Mouse (Mus musculus): ENCODE measurements around the gene Fkbp8. TPM values are rescaled to one million over a fixed set of nuclear protein-coding genes. Genes with fewer than 3 reads are reported as not detected.
A peak's percentile ranks its signal among the peaks of the same experiment; 100 is the strongest.

Fkbp8 gene
- polyA plus RNA-seq, 1 experiment = 320 TPM

DNA sequence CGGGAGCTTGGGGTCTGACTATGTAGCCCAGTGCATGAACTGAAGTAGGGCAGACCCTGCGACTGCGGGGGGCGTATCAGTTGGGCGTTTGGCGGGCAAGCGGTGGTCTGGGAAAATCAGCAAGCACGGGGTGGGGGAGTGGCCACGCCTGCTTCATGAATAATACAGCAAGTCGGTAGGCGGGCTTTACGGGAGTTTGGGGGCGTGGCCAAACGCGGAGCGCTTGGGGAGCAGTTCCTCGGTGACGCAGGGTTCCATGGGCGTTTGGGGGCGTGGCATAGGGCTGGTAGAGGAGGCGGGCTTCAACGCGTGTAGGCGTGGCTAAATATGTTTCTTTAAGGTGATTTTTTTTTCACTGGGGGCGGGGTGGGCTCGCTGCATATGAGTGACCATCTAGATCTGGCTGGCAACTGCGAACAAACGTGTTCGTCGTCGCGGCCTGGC, 11.1 kb downstream of the Fkbp8 start:
- H3K27me3 ChIP-seq (replicated peaks; ENCODE audit: control insufficient read depth, insufficient read depth, low read length) = no peaks in the 10 kb centered on the region
- peak; percentile 99 for DNase-seq
- H3K4me3 ChIP-seq (ENCODE audit: insufficient read depth, low read depth, low read length) = peak overlapping the region; percentile 64
- H3K36me3 ChIP-seq (ENCODE audit: control insufficient read depth, insufficient read depth, low read length) = no peaks in the 10 kb centered on the region
- peaks cover 15% of the 10 kb centered on the region; the same call in 1 of the 2 replicates for H3K4me1 ChIP-seq (ENCODE audit: control insufficient read depth, insufficient read depth, low read length)
- TF ChIP-seq CTCF (conservative IDR thresholded peaks at IDR 0.05; ENCODE audit: insufficient read depth, insufficient read length, low read depth, low read length) (no peak), POLR2A (IDR thresholded peaks at IDR 0.05; ENCODE audit: low read depth, low read length) (no peak)
- WGBS = under 1% methylated on average over 32 of the region's 32 CpGs
- peak overlapping the region; percentile 91 for H3K27ac ChIP-seq (ENCODE audit: insufficient read depth, low read depth, low read length)

DNA sequence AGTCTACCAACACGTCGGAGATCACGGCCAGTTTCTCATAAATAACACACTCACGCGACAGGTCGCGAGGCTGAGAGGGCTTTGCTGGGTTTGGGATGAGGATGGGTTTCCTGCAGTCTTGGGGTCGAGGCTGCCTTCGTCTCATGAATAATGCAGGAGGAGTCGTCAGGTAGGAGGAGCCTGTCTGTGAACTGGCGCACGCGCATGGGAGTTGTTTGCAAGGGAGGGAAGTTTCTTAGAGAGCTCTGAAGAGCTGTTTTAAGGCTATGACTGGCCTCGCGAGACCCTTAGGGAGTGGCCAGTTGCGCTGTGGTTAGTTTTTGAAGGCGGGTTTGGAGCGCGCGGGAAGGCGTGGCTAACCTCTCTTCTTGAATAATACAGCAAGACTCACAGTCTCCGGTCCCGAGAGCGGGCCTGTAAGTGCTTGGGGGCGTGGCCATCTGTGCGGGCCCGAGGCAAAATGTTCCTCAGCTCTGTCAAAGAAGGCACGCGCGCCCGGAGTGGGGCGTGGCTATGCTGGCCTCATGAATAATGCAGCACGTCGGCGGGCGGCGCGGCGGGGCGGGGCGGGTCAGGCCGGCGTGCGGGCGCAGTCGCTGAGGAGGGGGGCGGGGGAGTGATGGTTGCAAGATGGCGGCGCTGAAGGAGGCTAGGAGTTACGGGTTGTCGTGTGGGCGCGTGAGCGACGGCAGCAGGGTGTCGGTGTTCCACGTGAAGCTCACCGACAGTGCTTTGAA, 11.7 kb downstream of the Fkbp8 start, which contains the start of gene Ell:
Gene Ell (plus strand): TSS at position 381 of the 737 bp plus-strand sequence.
- no peaks in the 10 kb centered on the region for H3K36me3 ChIP-seq (ENCODE audit: control insufficient read depth, insufficient read depth, low read length)
- H3K27ac ChIP-seq (ENCODE audit: insufficient read depth, low read depth, low read length) = peak within 1 kb of the TSS; percentile 91
- DNase-seq = peak; percentile 100
- WGBS = under 1% methylated on average over 57 of the region's 58 CpGs
- H3K4me1 ChIP-seq (ENCODE audit: control insufficient read depth, insufficient read depth, low read length) = peaks cover 19% of the 10 kb centered on the region; the same call in 1 of the 2 replicates
- no peaks in the 10 kb centered on the region for H3K27me3 ChIP-seq (replicated peaks; ENCODE audit: control insufficient read depth, insufficient read depth, low read length)
- peak within 1 kb of the TSS; percentile 79 for H3K4me3 ChIP-seq (ENCODE audit: insufficient read depth, low read depth, low read length)
- TF ChIP-seq CTCF (conservative IDR thresholded peaks at IDR 0.05; ENCODE audit: insufficient read depth, insufficient read length, low read depth, low read length) (0 out of 2 replicates have a peak, but pooled peaks have one; percentile 0), POLR2A (IDR thresholded peaks at IDR 0.05; ENCODE audit: low read depth, low read length) (peak; percentile 47)

- H3K4me1 ChIP-seq (ENCODE audit: control insufficient read depth, insufficient read depth, low read length) = peaks cover 21% of the 10 kb centered on the region; the same call in 1 of the 2 replicates
- H3K27me3 ChIP-seq (replicated peaks; ENCODE audit: control insufficient read depth, insufficient read depth, low read length) = no peaks in the 10 kb centered on the region
- peak overlapping the region; percentile 79 for H3K4me3 ChIP-seq (ENCODE audit: insufficient read depth, low read depth, low read length)
- H3K36me3 ChIP-seq (ENCODE audit: control insufficient read depth, insufficient read depth, low read length) = no peaks in the 10 kb centered on the region
- TF ChIP-seq POLR2A (IDR thresholded peaks at IDR 0.05; ENCODE audit: low read depth, low read length) (no peak), CTCF (conservative IDR thresholded peaks at IDR 0.05; ENCODE audit: insufficient read depth, insufficient read length, low read depth, low read length) (no peak)
- 2% methylated on average over 4 of the region's 4 CpGs for WGBS
- H3K27ac ChIP-seq (ENCODE audit: insufficient read depth, low read depth, low read length) = peak overlapping the region; percentile 77
- no peak for DNase-seq
Observed at GRCm38 (mm10) chr8:70540013-70540506, 12.5 kb downstream of the Fkbp8 start.

DNA sequence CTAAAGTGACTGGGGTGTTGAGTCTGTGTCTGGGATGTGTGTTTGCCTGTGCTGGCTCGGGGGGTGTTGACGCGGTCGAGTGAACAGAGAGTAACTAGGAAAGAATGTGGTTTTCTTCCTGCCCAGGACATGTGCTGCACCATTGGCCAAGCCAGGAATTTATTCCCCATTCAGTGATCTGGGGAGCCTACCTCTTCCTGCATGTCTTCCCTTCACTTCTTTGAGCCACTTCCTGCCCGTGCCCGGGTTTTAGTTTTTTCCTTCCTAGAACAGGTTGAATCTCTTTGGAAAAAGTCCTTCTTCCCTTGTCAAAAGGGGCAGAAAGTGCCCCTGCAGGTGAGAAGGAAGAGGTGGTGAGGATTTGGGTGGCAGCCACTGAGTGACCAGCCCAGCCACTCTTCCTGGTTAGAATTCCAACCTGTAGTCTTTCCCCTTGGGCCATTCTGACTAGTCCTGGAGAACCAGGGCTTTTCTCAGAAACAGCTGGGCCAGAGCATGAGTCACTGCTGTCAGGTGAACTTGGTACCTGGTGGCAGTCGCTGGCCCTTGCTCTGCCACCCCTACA, 13.1 kb downstream of the Fkbp8 start:
- Histone ChIP-seq H3K27ac (ENCODE audit: insufficient read depth, low read depth, low read length) (peak overlapping the region; percentile 77), H3K4me3 (ENCODE audit: insufficient read depth, low read depth, low read length) (peak overlapping the region; percentile 79), H3K4me1 (ENCODE audit: control insufficient read depth, insufficient read depth, low read length) (peaks cover 21% of the 10 kb centered on the region; the same call in 1 of the 2 replicates), H3K27me3 (replicated peaks; ENCODE audit: control insufficient read depth, insufficient read depth, low read length) (no peaks in the 10 kb centered on the region), H3K36me3 (ENCODE audit: control insufficient read depth, insufficient read depth, low read length) (no peaks in the 10 kb centered on the region)
- TF ChIP-seq CTCF (conservative IDR thresholded peaks at IDR 0.05; ENCODE audit: insufficient read depth, insufficient read length, low read depth, low read length) (no peak), POLR2A (IDR thresholded peaks at IDR 0.05; ENCODE audit: low read depth, low read length) (no peak)
- 8% methylated on average over 7 of the region's 7 CpGs for WGBS
- peak; percentile 63 for DNase-seq

DNA sequence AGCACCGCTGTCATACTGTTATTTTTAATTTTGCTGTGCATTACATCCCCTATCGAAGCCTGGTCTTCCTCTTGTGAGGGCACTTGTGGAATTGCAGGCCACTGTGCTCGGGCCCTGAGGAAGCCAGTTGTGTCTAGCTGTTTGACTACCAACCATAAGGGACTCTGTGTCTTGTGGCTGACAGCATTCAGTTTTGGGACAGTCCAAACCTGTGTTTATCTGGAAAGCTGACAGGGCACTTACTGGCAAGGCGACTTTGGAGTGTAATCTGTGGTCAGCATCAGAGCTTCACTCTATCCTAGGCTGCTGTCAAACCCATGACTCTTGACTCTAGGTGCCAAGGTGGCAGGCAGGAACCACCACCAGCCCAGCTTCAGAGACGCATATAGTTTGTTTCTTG, 13.6 kb downstream of the Fkbp8 start:
- TF ChIP-seq POLR2A (IDR thresholded peaks at IDR 0.05; ENCODE audit: low read depth, low read length) = no peak
- TF ChIP-seq CTCF (conservative IDR thresholded peaks at IDR 0.05; ENCODE audit: insufficient read depth, insufficient read length, low read depth, low read length) = no peak
- H3K4me3 ChIP-seq (ENCODE audit: insufficient read depth, low read depth, low read length) = peak overlapping the region; percentile 1; the same call in 1 of the 2 replicates
- no peaks in the 10 kb centered on the region for H3K36me3 ChIP-seq (ENCODE audit: control insufficient read depth, insufficient read depth, low read length)
- 0 out of 2 replicates have a peak overlapping the region, but pooled peaks have one; percentile 5 for H3K27ac ChIP-seq (ENCODE audit: insufficient read depth, low read depth, low read length)
- peaks cover 21% of the 10 kb centered on the region; the same call in 1 of the 2 replicates for H3K4me1 ChIP-seq (ENCODE audit: control insufficient read depth, insufficient read depth, low read length)
- WGBS = 38% methylated on average over 5 of the region's 5 CpGs
- no peaks in the 10 kb centered on the region for H3K27me3 ChIP-seq (replicated peaks; ENCODE audit: control insufficient read depth, insufficient read depth, low read length)
- no peak for DNase-seq

- TF ChIP-seq CTCF (conservative IDR thresholded peaks at IDR 0.05; ENCODE audit: insufficient read depth, insufficient read length, low read depth, low read length) (peak; percentile 43), POLR2A (IDR thresholded peaks at IDR 0.05; ENCODE audit: low read depth, low read length) (no peak)
- Histone ChIP-seq H3K36me3 (ENCODE audit: control insufficient read depth, insufficient read depth, low read length) (no peaks in the 10 kb centered on the region), H3K27me3 (replicated peaks; ENCODE audit: control insufficient read depth, insufficient read depth, low read length) (no peaks in the 10 kb centered on the region), H3K4me1 (ENCODE audit: control insufficient read depth, insufficient read depth, low read length) (peaks cover 26% of the 10 kb centered on the region; the same call in 1 of the 2 replicates), H3K27ac (ENCODE audit: insufficient read depth, low read depth, low read length) (peak overlapping the region; percentile 46), H3K4me3 (ENCODE audit: insufficient read depth, low read depth, low read length) (no peak overlapping the region)
- WGBS = 27% methylated on average over 6 of the region's 6 CpGs
- peak; percentile 71 for DNase-seq
Observed at GRCm38 (mm10) chr8:70544200-70544687, 16.7 kb downstream of the Fkbp8 start.

Measured in kidney, adult 2 months (tissue).